Mouse (Mus musculus): ENCODE results near the gene Dad1. TPM values are rescaled to one million over a fixed set of nuclear protein-coding genes. Genes with fewer than 3 reads are reported as not detected.
"Not testable (repeated sequence)": the region's sequence is repeated elsewhere in the genome, so short reads cannot be mapped to it uniquely, and the experiment has no call there.

Gene Dad1
- total RNA-seq, 2 experiments from 2014 or later: 123 to 132 TPM

- no peak for DNase-seq (ENCODE audit: low spot score in 2 of 2)
Observed at GRCm38 (mm10) chr14:54249326-54249725, 4.6 kb downstream of the Dad1 start.

- DNase-seq (ENCODE audit: low spot score in 2 of 2): no peak
Observed at GRCm38 (mm10) chr14:54246232-54246631, 7.7 kb downstream of the Dad1 start.

GRCm38 (mm10) chr14:54244183-54244582 lies 9.7 kb downstream of the Dad1 start:
- DNase-seq (ENCODE audit: low spot score in 2 of 2): no peak

DNA sequence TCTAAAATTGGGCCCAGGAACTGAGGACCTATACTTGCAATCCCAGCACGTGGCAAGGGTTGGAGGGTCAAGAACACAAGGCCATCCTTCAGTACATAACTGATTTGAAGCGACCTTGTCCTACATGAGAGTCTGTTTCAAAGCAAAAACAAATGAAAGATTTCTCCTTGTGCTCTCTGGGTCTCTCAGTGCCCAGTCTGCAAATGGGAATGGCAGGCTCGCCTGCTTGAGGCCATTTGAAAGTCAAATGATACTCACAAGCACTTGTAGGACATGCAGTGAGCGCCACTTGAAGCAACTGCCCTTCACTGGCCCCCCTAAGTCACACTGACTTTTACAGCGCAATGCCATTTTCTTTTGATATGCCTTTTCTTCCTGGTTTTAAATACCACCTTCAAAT lies 13.4 kb downstream of the Dad1 start:
- no peak for DNase-seq (ENCODE audit: low spot score in 2 of 2)

GRCm38 (mm10) chr14:54239002-54239736 lies 14.7 kb downstream of the Dad1 start:
- peak; percentile 64 to 88 for DNase-seq (ENCODE audit: low spot score in 2 of 2)

GRCm38 (mm10) chr14:54236881-54237280 lies 17.0 kb downstream of the Dad1 start:
- DNase-seq (ENCODE audit: low spot score in 2 of 2): no peak

GRCm38 (mm10) chr14:54235825-54236540 lies 17.9 kb downstream of the Dad1 start:
- no peak for DNase-seq (ENCODE audit: low spot score in 2 of 2)

- DNase-seq (ENCODE audit: low spot score in 2 of 2): no peak
Observed at GRCm38 (mm10) chr14:54234231-54235040, 19.5 kb downstream of the Dad1 start.

DNA sequence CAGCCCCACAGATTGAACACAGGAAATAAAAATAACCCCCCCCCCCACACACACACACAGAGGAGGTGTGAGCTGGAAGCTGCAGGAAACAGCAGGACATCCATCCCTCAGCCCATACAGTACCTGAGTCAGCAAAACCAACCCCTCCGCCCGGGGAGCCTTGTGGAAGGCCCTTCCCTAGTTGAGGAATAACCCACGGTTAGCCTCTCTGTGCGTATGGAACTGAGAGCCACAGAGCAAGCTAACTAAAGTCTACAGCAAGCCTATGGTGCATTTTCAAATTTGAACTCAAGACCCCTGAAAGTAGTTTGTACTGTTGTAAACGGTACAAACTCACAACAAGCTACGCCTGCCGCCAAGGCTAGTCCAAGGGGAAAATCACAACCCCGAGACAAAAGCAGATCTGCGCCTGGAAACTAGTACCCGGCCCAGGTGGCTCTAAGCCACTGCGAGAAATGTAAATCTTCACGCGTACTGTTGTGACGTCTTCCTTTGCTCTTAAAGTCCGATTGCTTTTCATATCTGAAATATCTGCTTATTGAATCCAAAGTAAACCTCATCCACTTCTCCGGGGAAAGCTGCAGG lies 20.3 kb downstream of the Dad1 start:
- DNase-seq (ENCODE audit: low spot score in 2 of 2): no peak

GRCm38 (mm10) chr14:54232811-54233558 lies 20.9 kb downstream of the Dad1 start:
- DNase-seq (ENCODE audit: low spot score in 2 of 2): peak in 1 of 2 experiments; percentile 54

DNA sequence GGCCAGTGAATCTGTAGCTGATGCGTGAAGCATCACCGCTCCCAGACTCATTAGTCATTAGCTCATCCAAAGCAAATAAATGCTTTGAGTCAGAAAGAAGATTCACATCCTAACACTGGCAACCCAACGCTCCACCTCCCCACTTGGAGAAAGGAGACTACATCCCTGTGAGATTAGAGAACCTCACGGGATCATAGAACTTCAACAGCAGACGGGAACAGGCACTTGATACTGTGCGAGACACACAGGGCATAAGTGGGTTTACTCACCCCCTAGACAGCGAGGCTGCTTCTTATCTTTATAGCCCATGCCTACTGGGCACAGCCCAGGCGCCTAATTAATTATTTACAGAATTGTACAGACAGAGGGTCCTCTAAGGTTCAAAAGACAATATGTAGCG lies 21.8 kb downstream of the Dad1 start:
- DNase-seq (ENCODE audit: low spot score in 2 of 2): no peak

DNA sequence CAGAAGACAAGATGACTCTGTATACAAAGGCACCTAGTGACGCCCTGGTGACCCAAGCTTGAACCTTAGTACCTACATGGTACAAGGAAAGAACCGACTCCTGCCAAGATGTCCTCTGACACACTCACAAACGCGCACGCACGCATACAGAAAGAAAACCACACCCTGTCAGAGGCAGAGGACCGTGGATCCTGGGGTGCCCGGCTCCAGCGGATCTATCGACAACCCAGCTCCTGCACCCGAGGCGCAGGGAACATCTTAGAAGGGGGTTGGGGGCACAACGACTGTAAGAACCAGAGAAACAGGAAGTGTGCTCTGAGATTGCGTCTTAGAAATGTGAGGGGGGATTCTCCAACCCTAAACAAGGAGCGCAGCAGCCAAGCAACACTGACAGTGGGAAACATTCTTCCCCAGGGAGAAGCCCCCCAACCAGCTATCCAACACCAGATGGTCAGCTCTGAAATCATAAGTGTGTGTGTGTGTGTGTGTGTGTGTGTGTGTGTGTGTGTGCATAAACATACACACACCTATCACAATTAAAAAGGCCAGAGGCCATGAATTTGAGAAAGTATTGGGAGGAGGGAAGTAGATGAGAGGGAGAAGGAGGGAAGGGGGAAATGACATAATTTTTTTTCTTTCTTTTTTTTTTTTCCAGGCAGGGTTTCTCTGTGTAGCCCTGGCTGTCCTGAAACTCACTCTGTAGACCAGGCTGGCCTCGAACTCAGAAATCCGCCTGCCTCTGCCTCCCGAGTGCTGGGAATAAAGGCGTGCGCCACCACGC lies 22.5 kb downstream of the Dad1 start:
- DNase-seq (ENCODE audit: low spot score in 2 of 2): no peak

DNA sequence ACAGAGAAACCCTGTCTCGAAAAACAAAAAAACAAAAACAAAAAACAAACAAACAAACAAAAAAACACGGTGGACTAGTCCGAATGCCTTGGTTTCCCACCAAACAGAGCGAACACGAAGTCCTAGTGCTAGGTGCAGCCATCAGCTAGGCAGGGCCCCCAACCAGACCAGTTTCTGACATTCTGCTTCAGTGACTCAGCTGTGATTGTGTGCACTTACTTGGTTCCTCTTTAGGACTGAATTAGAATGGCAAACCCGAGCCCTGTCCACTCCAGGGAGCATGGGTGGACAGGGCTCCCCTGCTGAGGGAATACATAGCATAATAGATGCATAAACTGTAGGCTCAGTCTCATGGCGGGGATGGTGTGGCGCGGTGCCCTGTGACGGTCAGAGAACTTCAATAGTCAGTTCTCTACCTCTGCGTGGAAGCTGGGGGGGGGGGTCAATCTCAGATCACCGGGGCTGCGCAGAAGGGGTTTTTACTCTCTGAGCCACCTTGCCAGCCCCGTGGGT lies 23.2 kb downstream of the Dad1 start:
- DNase-seq (ENCODE audit: low spot score in 2 of 2): no peak

DNA sequence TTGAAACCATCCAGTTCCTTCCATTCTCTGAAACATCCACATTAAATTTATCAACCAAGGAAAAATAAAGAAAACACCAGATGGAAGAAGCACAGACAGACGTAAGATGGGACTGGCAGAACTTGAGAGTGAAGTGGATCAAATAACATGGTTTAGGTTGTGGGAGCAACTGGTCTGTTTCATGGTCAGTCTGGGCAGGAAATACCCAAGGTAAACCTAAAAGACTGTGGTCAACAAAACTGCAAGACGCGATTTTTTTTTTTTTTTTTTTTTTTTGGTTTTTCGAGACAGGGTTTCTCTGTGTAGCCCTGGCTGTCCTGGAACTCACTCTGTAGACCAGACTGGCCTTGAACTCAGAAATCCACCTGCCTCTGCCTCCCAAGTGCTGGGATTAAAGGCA lies 24.1 kb downstream of the Dad1 start:
- not testable (repeated sequence) for DNase-seq (ENCODE audit: low spot score in 2 of 2)

DNA sequence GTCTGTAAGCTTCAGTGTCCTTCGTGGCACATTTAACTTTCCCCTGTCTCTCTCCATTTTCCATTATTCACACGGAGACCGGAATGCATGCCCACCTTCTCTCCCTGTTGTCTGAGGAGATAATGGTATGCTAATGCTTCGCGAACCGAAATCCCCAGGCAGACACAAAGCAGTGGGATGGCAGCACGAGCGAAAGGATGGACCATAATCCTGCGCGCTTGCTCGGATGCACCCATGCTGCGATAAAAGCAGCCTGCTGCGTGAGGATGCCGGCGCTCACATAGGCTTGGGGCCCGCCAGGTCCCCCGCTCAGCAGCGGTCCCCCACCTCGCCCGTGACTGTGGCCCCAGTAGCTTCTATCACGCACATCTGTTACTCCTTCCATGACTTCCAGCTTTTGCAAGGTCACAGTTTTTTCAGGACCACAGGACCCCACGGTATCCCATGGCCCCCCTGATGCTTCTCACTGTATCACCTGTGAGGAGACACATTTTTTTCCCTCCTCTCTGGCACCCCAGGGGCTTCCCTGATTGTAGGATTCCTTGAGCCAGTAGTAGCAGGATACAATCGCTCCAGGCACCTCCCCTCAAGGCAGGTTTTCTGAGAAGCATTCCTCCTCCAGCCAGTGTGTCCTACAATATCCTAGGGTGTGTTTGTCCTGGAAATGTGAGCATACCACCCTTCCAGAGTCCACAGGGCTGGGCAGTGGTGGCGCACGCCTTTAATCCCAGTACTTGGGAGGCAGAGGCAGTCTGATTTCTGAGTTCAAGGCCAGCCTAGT lies 24.8 kb downstream of the Dad1 start:
- no peak for DNase-seq (ENCODE audit: low spot score in 2 of 2)

DNA sequence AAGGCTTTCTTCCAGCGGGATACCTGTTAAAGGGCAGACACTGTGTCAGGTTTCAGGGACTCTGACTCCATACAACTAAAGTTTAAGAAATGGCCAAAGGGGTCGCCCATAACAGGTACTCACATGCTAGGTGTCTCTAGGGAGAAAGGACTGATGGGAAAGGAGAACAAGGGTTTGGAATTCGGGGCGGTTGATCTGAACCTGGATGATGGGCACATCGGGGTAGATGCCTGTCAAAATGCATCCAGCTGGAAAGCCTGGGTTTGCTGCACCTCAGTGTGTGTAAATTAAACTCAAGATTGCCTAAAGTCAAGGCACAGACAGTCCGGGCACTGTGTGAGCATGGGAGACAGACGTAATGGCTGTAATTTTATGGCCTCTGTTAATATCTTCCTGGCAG lies 25.4 kb downstream of the Dad1 start:
- DNase-seq (ENCODE audit: low spot score in 2 of 2): no peak

GRCm38 (mm10) chr14:54227911-54228451 lies 25.9 kb downstream of the Dad1 start:
- DNase-seq (ENCODE audit: low spot score in 2 of 2): peak; percentile 46 to 74

GRCm38 (mm10) chr14:54226911-54227811 lies 26.7 kb downstream of the Dad1 start:
- no peak for DNase-seq (ENCODE audit: low spot score in 2 of 2)

Data from layer of hippocampus, adult 18-20 months (tissue).